ENCODE assay signal across 8 mouse cellular contexts in the genomic region with DNA sequence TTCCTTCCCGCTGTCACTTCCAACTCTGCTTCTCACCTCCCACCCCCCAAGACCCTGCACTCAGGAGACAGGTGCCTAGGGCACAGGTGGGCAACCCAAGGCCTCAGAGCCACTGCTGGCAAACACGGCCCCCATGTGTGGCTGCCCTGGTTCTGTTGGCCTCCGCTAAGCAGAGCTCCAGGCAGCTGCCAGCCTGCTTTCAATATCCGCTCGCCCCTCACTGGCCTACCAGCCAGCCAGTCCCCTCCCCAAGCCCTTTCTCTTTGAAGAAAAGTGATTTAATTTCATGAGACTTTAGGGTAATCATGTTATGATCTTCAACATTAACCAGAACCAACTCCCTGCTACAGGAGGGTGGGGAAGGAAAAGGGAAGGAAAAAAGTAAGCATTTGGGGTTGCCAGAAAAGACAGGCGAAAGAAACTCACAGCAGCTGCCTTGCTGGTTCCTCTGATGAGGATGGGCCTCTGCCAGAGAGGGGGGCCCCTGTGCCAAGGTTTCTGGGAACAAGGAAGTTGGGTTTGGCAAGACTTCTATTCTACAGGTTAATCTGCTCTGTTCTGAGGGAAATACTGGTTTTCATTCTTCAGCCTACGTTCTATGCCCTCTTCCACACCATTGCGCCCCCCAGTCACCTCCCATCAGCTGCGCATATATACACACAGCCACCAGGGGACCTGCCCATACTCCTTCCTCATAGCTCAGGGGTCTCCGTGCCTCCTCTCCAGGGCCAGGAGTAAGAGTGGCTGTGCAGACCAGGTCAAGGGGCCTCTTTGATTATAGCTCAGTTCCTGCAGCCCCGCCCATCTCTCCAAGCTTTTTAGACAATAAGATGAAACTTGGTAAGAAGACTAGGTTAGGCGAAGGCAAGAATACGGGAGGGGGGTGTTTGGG. TPM values are rescaled to one million over a fixed set of nuclear protein-coding genes. Genes with fewer than 3 reads are reported as not detected.
DNase-seq lines count a peak whose midpoint lies in the region; ATAC-seq lines count a peak whose summit lies in the region.

No protein-coding gene starts in this region.

- 84% methylated on average over 13 of the region's 13 CpGs for WGBS in heart, embryonic 10.5 days
- 66% methylated on average over 13 of the region's 13 CpGs for WGBS in liver, embryonic 12.5 days (ENCODE audit: insufficient replicate concordance)

- peaks cover 19% of the 10 kb centered on the region for H3K4me1 ChIP-seq in heart, embryonic 10.5 days
- no peaks in the 10 kb centered on the region for H3K4me1 ChIP-seq in liver, embryonic 12.5 days

- H3K4me3 ChIP-seq in heart, embryonic 10.5 days = no peak overlapping the region
- H3K4me3 ChIP-seq in liver, embryonic 12.5 days = no peak overlapping the region

- no peaks in the 10 kb centered on the region; the same call in 1 of the 2 replicates for H3K27me3 ChIP-seq in heart, embryonic 10.5 days (ENCODE audit: insufficient read depth, poor library complexity, severe bottlenecking)
- no peaks in the 10 kb centered on the region; the same call in 1 of the 2 replicates for H3K27me3 ChIP-seq in liver, embryonic 12.5 days (replicated peaks)

- H3K4me2 ChIP-seq in liver, embryonic 12.5 days = no peak overlapping the region

- 0 out of 2 replicates have a peak overlapping the region, but pooled peaks have one; percentile 64 for H3K27ac ChIP-seq in heart, embryonic 10.5 days
- H3K27ac ChIP-seq in liver, embryonic 12.5 days = no peak overlapping the region

- no peaks in the 10 kb centered on the region for H3K9me3 ChIP-seq in heart, embryonic 10.5 days
- H3K9me3 ChIP-seq in liver, embryonic 12.5 days (replicated peaks) = no peaks in the 10 kb centered on the region

- ATAC-seq in liver, embryonic 12.5 days = no peak

- DNase-seq in embryo, embryonic 10 days (ENCODE audit: low spot score) = peak; percentile 35
- no peak for DNase-seq in embryo, embryonic 9.5 days (ENCODE audit: extremely low spot score)
- peak; percentile 22 for DNase-seq in ovary, postnatal 36 days (ENCODE audit: low spot score)
- no peak for DNase-seq in ovary, postnatal 10 days (ENCODE audit: low spot score)
- DNase-seq in heart, embryonic 10.5 days (ENCODE audit: low spot score) = no peak
- DNase-seq in lung, adult 18-20 months = peak; percentile 67 to 69
- no peak for DNase-seq in T-cell, adult 2 months (ENCODE audit: low spot score)

- no peaks in the 10 kb centered on the region for H3K36me3 ChIP-seq in heart, embryonic 10.5 days
- H3K36me3 ChIP-seq in liver, embryonic 12.5 days = no peaks in the 10 kb centered on the region

- no peak overlapping the region for H3K9ac ChIP-seq in liver, embryonic 12.5 days

RNA-seq across cellular contexts. Expression of a gene that starts 59.3 kb away (rescaled TPM):
- polyA plus RNA-seq in heart, embryonic 10.5 days (2016; fragmentation: Nextera tagmentation; extraction: Ambion mirVana) = 7.0 and 16.2 TPM in 2 replicates
- 0.53 and 0.57 TPM in 2 replicates for polyA plus RNA-seq in liver, embryonic 12.5 days (2016; fragmentation: Nextera tagmentation; extraction: Ambion mirVana)

Comparison
In these comparisons a context has a peak if more than half of its experiments do, and no peak if none do; other contexts are left out.
1. DNase-seq: peak in embryo, embryonic 10 days (single experiment), ovary, postnatal 36 days (single experiment) and lung, adult 18-20 months (2 of 2); none in embryo, embryonic 9.5 days (single experiment), ovary, postnatal 10 days (single experiment), heart, embryonic 10.5 days (single experiment) and T-cell, adult 2 months (single experiment).